Mouse (Mus musculus): ENCODE results near the gene Gm21988. TPM values are rescaled to one million over a fixed set of nuclear protein-coding genes. Genes with fewer than 3 reads are reported as not detected.
A peak's percentile ranks its signal among the peaks of the same experiment; 100 is the strongest.

Gm21988 gene
- polyA plus RNA-seq, 1 experiment, result 4.8 TPM

- no peak within 1 kb of the TSS for H3K27ac ChIP-seq (ENCODE audit: insufficient read depth, low read depth, low read length)
- no peak for TF ChIP-seq CTCF (IDR thresholded peaks at IDR 0.05; ENCODE audit: low read depth, low read length)
- TF ChIP-seq POLR2A (IDR thresholded peaks at IDR 0.05; ENCODE audit: borderline replicate concordance, low read depth, low read length), result no peak
- peak within 1 kb of the TSS; percentile 33 for H3K4me3 ChIP-seq (ENCODE audit: insufficient read depth, low read length)
- peaks cover 21% of the 10 kb centered on the region for H3K4me1 ChIP-seq (ENCODE audit: control insufficient read depth, insufficient read depth, low read length)
Measured at GRCm38 (mm10) chr11:70229260-70230010, 10.2 kb downstream of the Gm21988 start, which contains the start of gene Bcl6b. Bcl6b (minus strand) TSS chr11:70229798.

DNA sequence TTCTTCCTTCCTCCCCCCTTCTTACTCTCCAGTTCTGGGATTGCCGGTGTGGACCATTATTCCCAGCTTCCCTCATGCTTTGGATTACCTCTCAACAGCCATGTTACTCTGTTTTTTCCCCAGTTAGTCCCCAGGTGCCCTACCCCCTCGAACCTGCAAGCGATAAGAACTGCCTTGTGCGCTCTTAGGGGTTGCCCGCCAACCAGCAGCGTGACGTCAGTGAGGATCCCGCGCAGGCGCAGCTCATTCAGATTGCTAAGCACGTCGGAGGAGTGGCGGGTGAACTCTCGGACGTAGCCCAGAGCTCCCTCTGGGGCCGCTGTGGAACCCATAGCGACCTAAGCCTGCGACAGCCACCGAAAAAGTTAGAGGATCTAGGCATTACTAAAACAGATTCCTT lies 10.8 kb downstream of the Gm21988 start:
- Histone ChIP-seq H3K27ac (ENCODE audit: insufficient read depth, low read depth, low read length) (no peak overlapping the region), H3K4me1 (ENCODE audit: control insufficient read depth, insufficient read depth, low read length) (peaks cover 26% of the 10 kb centered on the region), H3K4me3 (ENCODE audit: insufficient read depth, low read length) (peak overlapping the region; percentile 33)
- TF ChIP-seq CTCF (IDR thresholded peaks at IDR 0.05; ENCODE audit: low read depth, low read length), result no peak
- no peak for TF ChIP-seq POLR2A (IDR thresholded peaks at IDR 0.05; ENCODE audit: borderline replicate concordance, low read depth, low read length)

DNA sequence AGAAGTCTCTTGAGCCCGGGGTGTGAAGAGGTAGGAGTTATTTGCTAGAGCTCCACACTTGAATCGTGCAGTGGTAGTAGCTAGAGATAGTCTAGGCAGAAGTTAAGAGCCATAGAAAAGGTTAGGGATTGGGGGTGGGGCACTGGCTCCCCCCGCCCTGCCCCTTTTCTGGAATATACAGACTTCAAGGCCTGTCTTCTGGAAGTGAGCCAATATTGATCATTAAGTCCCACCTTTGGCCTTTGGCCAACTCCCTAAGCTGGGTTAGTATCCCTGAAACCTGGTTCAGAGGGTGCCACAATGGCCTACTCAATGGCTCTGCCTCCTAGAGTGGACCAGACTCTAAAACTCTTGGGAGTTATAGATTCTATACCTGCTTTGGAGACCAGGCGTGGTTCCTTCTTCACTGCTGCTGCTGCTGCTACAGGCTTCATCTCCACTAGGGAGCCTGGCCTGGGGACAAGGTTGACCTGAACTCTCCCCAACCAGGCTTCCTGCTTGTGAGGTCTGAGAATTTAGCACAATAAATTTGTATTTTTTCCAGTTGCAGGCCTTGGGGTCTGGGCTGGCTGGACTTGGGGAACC lies 11.9 kb downstream of the Gm21988 start:
- Histone ChIP-seq H3K4me3 (ENCODE audit: insufficient read depth, low read length) (no peak overlapping the region), H3K27ac (ENCODE audit: insufficient read depth, low read depth, low read length) (no peak overlapping the region), H3K4me1 (ENCODE audit: control insufficient read depth, insufficient read depth, low read length) (peaks cover 30% of the 10 kb centered on the region)
- no peak for TF ChIP-seq POLR2A (IDR thresholded peaks at IDR 0.05; ENCODE audit: borderline replicate concordance, low read depth, low read length)
- TF ChIP-seq CTCF (IDR thresholded peaks at IDR 0.05; ENCODE audit: low read depth, low read length), result no peak

DNA sequence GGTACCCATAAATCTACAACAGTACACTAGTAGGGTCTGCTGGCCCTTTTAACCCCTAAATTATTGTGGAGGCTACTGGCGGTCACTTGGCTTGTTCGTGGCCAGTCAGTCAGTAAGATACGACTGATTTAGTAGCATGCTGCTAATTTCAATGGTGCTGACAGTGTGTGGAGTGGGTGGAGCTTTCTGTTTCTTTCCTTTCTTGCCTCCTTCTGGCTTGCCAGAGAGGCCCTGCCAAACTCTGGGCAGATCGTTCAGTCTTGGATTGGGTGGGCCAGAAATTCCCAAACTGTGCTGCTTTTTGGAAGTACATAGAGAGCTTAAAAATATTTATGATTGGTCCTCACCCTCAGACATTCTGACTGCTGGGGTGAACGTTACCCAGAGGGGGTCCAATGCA lies 12.5 kb downstream of the Gm21988 start:
- H3K27ac ChIP-seq (ENCODE audit: insufficient read depth, low read depth, low read length), result no peak overlapping the region
- H3K4me1 ChIP-seq (ENCODE audit: control insufficient read depth, insufficient read depth, low read length), result peaks cover 35% of the 10 kb centered on the region
- no peak overlapping the region for H3K4me3 ChIP-seq (ENCODE audit: insufficient read depth, low read length)
- TF ChIP-seq POLR2A (IDR thresholded peaks at IDR 0.05; ENCODE audit: borderline replicate concordance, low read depth, low read length), result no peak
- TF ChIP-seq CTCF (IDR thresholded peaks at IDR 0.05; ENCODE audit: low read depth, low read length), result no peak

DNA sequence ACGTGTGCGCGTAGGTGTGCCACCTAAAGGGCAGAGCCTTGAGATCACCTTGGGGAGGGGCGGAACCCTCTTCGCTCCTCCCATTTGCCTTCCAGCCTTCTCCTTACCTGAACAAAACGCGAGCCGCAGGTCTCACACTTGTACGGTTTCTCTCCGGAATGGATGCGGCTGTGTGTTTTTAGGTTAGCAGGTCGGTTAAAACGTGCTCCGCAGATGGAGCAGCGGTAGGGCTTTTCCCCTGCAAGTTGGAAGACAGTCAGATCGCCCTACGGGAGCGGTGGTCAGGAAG lies 13.1 kb downstream of the Gm21988 start:
- no peak for TF ChIP-seq POLR2A (IDR thresholded peaks at IDR 0.05; ENCODE audit: borderline replicate concordance, low read depth, low read length)
- no peak for TF ChIP-seq CTCF (IDR thresholded peaks at IDR 0.05; ENCODE audit: low read depth, low read length)
- Histone ChIP-seq H3K4me1 (ENCODE audit: control insufficient read depth, insufficient read depth, low read length) (peaks cover 35% of the 10 kb centered on the region), H3K4me3 (ENCODE audit: insufficient read depth, low read length) (no peak overlapping the region), H3K27ac (ENCODE audit: insufficient read depth, low read depth, low read length) (no peak overlapping the region)

GRCm38 (mm10) chr11:70225798-70226601 lies 13.6 kb downstream of the Gm21988 start:
- Histone ChIP-seq H3K4me1 (ENCODE audit: control insufficient read depth, insufficient read depth, low read length) (peaks cover 35% of the 10 kb centered on the region), H3K27ac (ENCODE audit: insufficient read depth, low read depth, low read length) (no peak overlapping the region), H3K4me3 (ENCODE audit: insufficient read depth, low read length) (no peak overlapping the region)
- TF ChIP-seq POLR2A (IDR thresholded peaks at IDR 0.05; ENCODE audit: borderline replicate concordance, low read depth, low read length), result no peak
- TF ChIP-seq CTCF (IDR thresholded peaks at IDR 0.05; ENCODE audit: low read depth, low read length), result no peak

- Histone ChIP-seq H3K27ac (ENCODE audit: insufficient read depth, low read depth, low read length) (no peak overlapping the region), H3K4me1 (ENCODE audit: control insufficient read depth, insufficient read depth, low read length) (peaks cover 37% of the 10 kb centered on the region), H3K4me3 (ENCODE audit: insufficient read depth, low read length) (no peak overlapping the region)
- TF ChIP-seq POLR2A (IDR thresholded peaks at IDR 0.05; ENCODE audit: borderline replicate concordance, low read depth, low read length) (no peak), CTCF (IDR thresholded peaks at IDR 0.05; ENCODE audit: low read depth, low read length) (no peak)
Measured at GRCm38 (mm10) chr11:70223724-70224123, 15.9 kb downstream of the Gm21988 start.

GRCm38 (mm10) chr11:70221603-70222500 lies 17.8 kb downstream of the Gm21988 start:
- Histone ChIP-seq H3K4me1 (ENCODE audit: control insufficient read depth, insufficient read depth, low read length) (peaks cover 40% of the 10 kb centered on the region), H3K27ac (ENCODE audit: insufficient read depth, low read depth, low read length) (peak overlapping the region; percentile 95), H3K4me3 (ENCODE audit: insufficient read depth, low read length) (peak overlapping the region; percentile 91)
- TF ChIP-seq CTCF (IDR thresholded peaks at IDR 0.05; ENCODE audit: low read depth, low read length), result no peak
- no peak for TF ChIP-seq POLR2A (IDR thresholded peaks at IDR 0.05; ENCODE audit: borderline replicate concordance, low read depth, low read length)

Measured in bone marrow macrophage, adult 2 months (primary cell).